Mouse (Mus musculus) hindbrain, embryonic 15.5 days (tissue): ENCODE measurements around the gene Gm17555. TPM values are rescaled to one million over a fixed set of nuclear protein-coding genes. Genes with fewer than 3 reads are reported as not detected.

Experiments used
- ATAC-seq: fragments of 200-750 bp; cut with Nextera tagmentation; 2 replicates; pipeline ENCODE4 v1.8.0; 2017; ENCODE audit warnings: low read depth, moderate number of reproducible peaks, moderate TSS enrichment; ENCODE audit not compliant: low FRiP score
- H3K27ac ChIP-seq: fragments of 300-500 bp; sonication (generic); replicated peaks from 2 replicates; pipeline ENCODE4 v1.5.1; 2015; ENCODE audit warnings: mild to moderate bottlenecking, inconsistent platforms
- H3K27me3 ChIP-seq: fragments of 300-500 bp; sonication (generic); 2 replicates; pipeline ENCODE4 v1.6.1; 2015; ENCODE audit warnings: control low read depth, inconsistent platforms
- H3K36me3 ChIP-seq: fragments of 300-500 bp; sonication (generic); 2 replicates; pipeline ENCODE4 v1.6.1; 2015; ENCODE audit warnings: control low read depth, inconsistent platforms
- H3K4me1 ChIP-seq: fragments of 300-500 bp; sonication (generic); replicated peaks from 2 replicates; pipeline ENCODE4 v1.6.1; 2015; ENCODE audit warnings: control low read depth, inconsistent platforms
- H3K4me2 ChIP-seq: fragments of 300-500 bp; sonication (generic); 2 replicates; pipeline ENCODE4 v1.6.1; 2015; ENCODE audit warnings: moderate library complexity, mild to moderate bottlenecking, inconsistent platforms
- H3K4me3 ChIP-seq: fragments of 300-500 bp; sonication (generic); 2 replicates; pipeline ENCODE4 v1.5.1; 2015; ENCODE audit warnings: mild to moderate bottlenecking, inconsistent platforms
- H3K9ac ChIP-seq: fragments of 300-500 bp; sonication (generic); 2 replicates; pipeline ENCODE4 v1.6.1; 2015; ENCODE audit warnings: inconsistent platforms
- H3K9me3 ChIP-seq: fragments of 300-500 bp; sonication (generic); 2 replicates; pipeline ENCODE4 v1.6.1; 2016; ENCODE audit warnings: control low read depth, inconsistent platforms
- WGBS: fragments of 180-500 bp; shearing (Covaris S2); methylation state at CpG from one replicate; pipeline ENCODE4 v1.1.7; 2015; 5-methylcytosine and 5-hydroxymethylcytosine counted together
- polyA plus RNA-seq: library from polyadenylated mRNA; unstranded; fragments of >200 nt; fragmentation: Nextera tagmentation; extraction: Ambion mirVana; gene quantifications from 2 replicates; pipeline ENCODE4 v1.2.1, GENCODE M21; 2015

The Gm17555 gene
- polyA plus RNA-seq, 1 experiment from 2014 or later, result not detected

DNA sequence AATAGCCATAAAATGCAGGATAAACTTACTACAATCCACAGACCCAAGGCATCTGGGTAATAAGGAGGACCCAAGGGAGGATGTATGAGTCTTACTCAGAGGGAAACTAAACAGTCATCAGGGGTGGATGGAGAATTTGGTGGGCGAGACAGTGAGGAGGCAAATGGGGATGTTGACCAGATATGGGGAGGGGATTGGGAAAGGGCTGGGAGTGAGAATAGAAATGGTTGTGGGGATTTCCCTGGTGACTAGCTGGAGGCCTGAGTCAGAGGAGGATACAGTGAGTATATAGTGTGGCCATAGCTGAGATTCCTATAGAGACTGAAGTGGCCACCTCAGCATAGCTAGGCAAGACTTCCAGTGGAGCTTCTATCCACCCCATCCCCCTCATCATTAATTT is 16.8 kb downstream of the Gm17555 start:
- WGBS, result 100% methylated on average over 1 of the region's 1 CpGs
- ATAC-seq, result no peak

DNA sequence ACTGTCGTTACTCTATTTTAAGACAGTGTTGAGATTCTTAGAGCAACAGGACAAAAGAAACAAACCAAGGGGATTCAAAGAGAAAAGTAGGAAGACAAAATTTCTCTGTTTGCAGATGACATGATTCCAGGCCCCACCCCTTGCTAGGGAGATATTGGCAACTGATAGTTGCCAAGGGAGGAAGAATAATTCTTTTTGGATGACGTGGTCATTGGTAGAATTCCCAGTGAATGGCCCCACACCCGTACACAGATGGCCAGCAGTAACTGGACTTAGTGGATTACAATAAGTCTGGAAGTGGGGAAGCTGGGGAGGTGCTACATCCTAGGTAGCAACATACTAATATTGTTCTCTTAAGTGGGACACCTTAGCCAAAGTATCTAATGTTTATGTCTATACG is 22.0 kb downstream of the Gm17555 start:
- H3K4me1 ChIP-seq, result no peaks in the 10 kb centered on the region
- ATAC-seq, result no peak
- no peaks in the 10 kb centered on the region for H3K9me3 ChIP-seq
- H3K4me3 ChIP-seq, result no peak overlapping the region
- no peak overlapping the region for H3K9ac ChIP-seq
- no peaks in the 10 kb centered on the region for H3K27me3 ChIP-seq
- no peak overlapping the region for H3K27ac ChIP-seq
- no peak overlapping the region for H3K4me2 ChIP-seq
- no peaks in the 10 kb centered on the region for H3K36me3 ChIP-seq
- WGBS, result 90% methylated on average over 4 of the region's 4 CpGs

More for the DNA sequence above, 16.8 kb downstream of the Gm17555 start:
- Histone ChIP-seq H3K36me3 (no peaks in the 10 kb centered on the region), H3K4me1 (no peaks in the 10 kb centered on the region), H3K9me3 (no peaks in the 10 kb centered on the region), H3K27ac (no peak overlapping the region), H3K27me3 (no peaks in the 10 kb centered on the region), H3K4me2 (no peak overlapping the region), H3K4me3 (no peak overlapping the region), H3K9ac (no peak overlapping the region)

DNA sequence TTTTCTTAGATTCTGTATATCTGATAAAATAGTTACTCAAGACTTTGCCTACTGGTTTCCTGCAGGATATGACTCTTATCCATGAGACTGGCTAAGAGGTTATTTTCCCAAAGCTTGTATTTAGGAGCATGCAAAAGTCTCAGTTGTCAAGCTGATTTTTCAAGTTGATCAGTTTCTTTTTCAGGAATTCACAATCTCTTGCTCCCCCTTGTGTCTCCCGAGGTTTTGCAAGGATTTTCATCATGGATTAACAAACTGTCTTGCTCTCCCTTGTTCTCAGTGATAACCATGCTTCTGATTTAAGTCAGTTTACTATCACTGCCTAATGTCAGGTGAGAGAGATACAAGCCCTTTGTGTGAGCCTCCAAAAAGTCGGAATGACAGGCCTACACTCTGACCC is 30.5 kb downstream of the Gm17555 start:
- no peaks in the 10 kb centered on the region for H3K36me3 ChIP-seq
- no peak overlapping the region for H3K27ac ChIP-seq
- no peak overlapping the region for H3K9ac ChIP-seq
- H3K4me3 ChIP-seq, result no peak overlapping the region
- no peak overlapping the region for H3K4me2 ChIP-seq
- no peaks in the 10 kb centered on the region for H3K27me3 ChIP-seq
- ATAC-seq, result no peak
- WGBS, result 38% methylated on average over 2 of the region's 2 CpGs
- H3K9me3 ChIP-seq, result no peaks in the 10 kb centered on the region
- H3K4me1 ChIP-seq, result no peaks in the 10 kb centered on the region

DNA sequence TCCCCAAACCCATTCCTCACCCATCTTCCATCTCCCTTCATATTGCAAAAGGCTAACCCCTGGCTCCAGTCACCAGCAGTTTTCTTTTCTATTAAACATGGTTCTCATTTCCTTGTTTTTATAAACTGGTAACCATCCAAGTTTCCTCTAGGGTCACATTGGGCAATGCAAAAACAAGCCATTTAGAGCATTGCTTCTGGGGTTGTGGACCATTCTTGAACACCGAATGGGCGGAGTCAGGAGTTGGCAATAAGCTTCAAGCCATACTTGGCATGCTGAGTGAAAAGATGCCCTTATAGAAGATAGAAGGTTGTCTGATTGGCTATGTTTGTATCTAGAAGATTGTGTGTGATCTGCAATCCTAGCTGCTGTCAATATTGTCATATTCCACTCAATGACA is 33.6 kb downstream of the Gm17555 start:
- 95% methylated on average over 2 of the region's 2 CpGs for WGBS
- Histone ChIP-seq H3K4me2 (no peak overlapping the region), H3K9ac (no peak overlapping the region), H3K9me3 (no peaks in the 10 kb centered on the region), H3K4me3 (no peak overlapping the region), H3K36me3 (no peaks in the 10 kb centered on the region), H3K27me3 (no peaks in the 10 kb centered on the region), H3K27ac (no peak overlapping the region), H3K4me1 (no peaks in the 10 kb centered on the region)
- no peak for ATAC-seq

DNA sequence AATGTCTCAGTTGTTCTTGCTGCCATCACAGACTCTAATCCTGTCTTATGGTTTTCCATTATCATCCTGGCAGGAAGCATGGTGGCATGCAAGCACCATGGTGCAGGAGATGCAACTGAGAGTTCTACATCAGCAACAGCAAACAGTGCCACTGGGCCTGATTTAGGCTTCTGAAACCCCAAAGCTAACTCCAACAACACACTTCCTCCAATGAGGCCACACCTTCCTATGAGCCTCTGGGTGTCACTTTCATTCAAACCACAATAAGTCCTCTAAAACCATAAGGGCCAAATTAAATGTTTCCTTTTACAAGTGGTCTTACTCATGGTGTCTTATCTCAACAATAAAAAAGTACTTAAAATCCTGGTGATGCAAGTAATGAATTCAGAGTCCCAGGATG is 37.3 kb downstream of the Gm17555 start:
- no peaks in the 10 kb centered on the region for H3K4me1 ChIP-seq
- H3K9me3 ChIP-seq, result no peaks in the 10 kb centered on the region
- no peaks in the 10 kb centered on the region for H3K27me3 ChIP-seq
- no peak overlapping the region for H3K4me3 ChIP-seq
- no peak overlapping the region for H3K27ac ChIP-seq
- no peaks in the 10 kb centered on the region for H3K36me3 ChIP-seq
- no peak overlapping the region for H3K4me2 ChIP-seq
- no peak overlapping the region for H3K9ac ChIP-seq
- ATAC-seq, result no peak

Other genes with a start within 250 kb of the Gm17555 start
- 0.39 and 0.83 TPM in 2 replicates for gene Fgf7, start 180.4 kb upstream of the Gm17555 start, polyA plus RNA-seq
- gene Fam227b, start 63.1 kb upstream of the Gm17555 start, polyA plus RNA-seq, result not detected in 2 replicates
- 16.1 and 16.7 TPM in 2 replicates for gene Dtwd1, start 63.0 kb upstream of the Gm17555 start, polyA plus RNA-seq